Mouse (Mus musculus) MEL (cell line): ENCODE measurements around the gene Cela3b. TPM values are rescaled to one million over a fixed set of nuclear protein-coding genes. Genes with fewer than 3 reads are reported as not detected.
A peak's percentile ranks its signal among the peaks of the same experiment; 100 is the strongest.

Experiments
- DNase-seq: peaks from one replicate; pipeline ENCODE4 v3.0.0; 2011; ENCODE audit warnings: low read depth, low spot score
- H3K27ac ChIP-seq: 2 replicates; pipeline ENCODE4 v1.5.1; 2012; ENCODE audit warnings: low read depth, mild to moderate bottlenecking, control low read depth, low read length, moderate library complexity; ENCODE audit not compliant: control insufficient read depth
- H3K27me3 ChIP-seq, 2 experiments: fragments of 150-350 bp in 1 of 2; sonication (generic) in 1 of 2; 2 replicates each; pipeline ENCODE4 v1.6.1; 2012; ENCODE audit warnings: low read length in 2 of 2, mild to moderate bottlenecking in 2 of 2, improper control_type of control experiment in 1 of 2, moderate library complexity in 1 of 2; ENCODE audit not compliant: insufficient read depth in 2 of 2, control insufficient read depth in 1 of 2
- H3K36me3 ChIP-seq, 2 experiments: 2 replicates each; pipeline ENCODE4 v1.6.1; 2012 to 2014; ENCODE audit warnings: low read length in 2 of 2, improper control_type of control experiment in 1 of 2, inconsistent platforms in 1 of 2, mild to moderate bottlenecking in 1 of 2; ENCODE audit not compliant: insufficient read depth in 2 of 2, control insufficient read depth in 1 of 2
- H3K4me1 ChIP-seq, 2 experiments: fragments of 150-350 bp in 1 of 2; sonication (generic) in 1 of 2; 2 replicates each; pipeline ENCODE4 v1.6.1; 2012; ENCODE audit warnings: low read length in 2 of 2, improper control_type of control experiment in 1 of 2, mild to moderate bottlenecking in 1 of 2; ENCODE audit not compliant: insufficient read depth in 2 of 2, control insufficient read depth in 1 of 2
- H3K4me3 ChIP-seq, 2 experiments: fragments of 150-350 bp in 1 of 2; sonication (generic) in 1 of 2; 2 replicates each; pipeline ENCODE4 v1.5.1; 2012; ENCODE audit warnings: low read depth in 2 of 2, low read length in 2 of 2, mild to moderate bottlenecking in 2 of 2, moderate library complexity in 2 of 2, control low read depth in 1 of 2, improper control_type of control experiment in 1 of 2; ENCODE audit not compliant: control insufficient read depth in 1 of 2, insufficient read depth in 1 of 2
- H3K79me2 ChIP-seq: 2 replicates; pipeline ENCODE4 v1.6.1; 2012; ENCODE audit warnings: mild to moderate bottlenecking, low read length, moderate library complexity; ENCODE audit not compliant: control insufficient read depth, poor library complexity, insufficient read depth
- H3K9ac ChIP-seq: 2 replicates; pipeline ENCODE4 v1.6.1; 2012; ENCODE audit warnings: low read depth, mild to moderate bottlenecking, control low read depth, low read length, moderate library complexity; ENCODE audit not compliant: control insufficient read depth, poor library complexity, severe bottlenecking
- H3K9me3 ChIP-seq: fragments of 150-350 bp; sonication (generic); replicated peaks from 2 replicates; pipeline ENCODE4 v1.6.1; 2012; ENCODE audit warnings: mild to moderate bottlenecking, low read length, improper control_type of control experiment, moderate library complexity; ENCODE audit not compliant: insufficient read depth
- BHLHE40 ChIP-seq: IDR thresholded peaks from 2 replicates; pipeline ENCODE4 v1.6.1; 2012; ENCODE audit warnings: low read depth, mild to moderate bottlenecking, inconsistent platforms, low read length, improper control_type of control experiment, borderline replicate concordance
- CHD1 ChIP-seq: IDR thresholded peaks from 2 replicates; pipeline ENCODE4 v1.6.1; 2012; ENCODE audit warnings: low read depth, mild to moderate bottlenecking, inconsistent platforms, low read length, improper control_type of control experiment
- CTCF ChIP-seq, 3 experiments: IDR thresholded peaks in 2 of 3; conservative IDR thresholded peaks in 1 of 3; 2 replicates each; pipeline ENCODE4 v1.5.1; 2011 to 2012; ENCODE audit warnings: low read length in 3 of 3, low read depth in 2 of 3, mild to moderate bottlenecking in 2 of 3, improper control_type of control experiment in 1 of 3, inconsistent platforms in 1 of 3, mixed read lengths in 1 of 3, moderate library complexity in 1 of 3; ENCODE audit not compliant: control insufficient read depth in 1 of 3, insufficient read depth in 1 of 3, poor library complexity in 1 of 3, severe bottlenecking in 1 of 3
- E2F4 ChIP-seq: IDR thresholded peaks from 2 replicates; pipeline ENCODE4 v1.6.1; 2011; ENCODE audit warnings: low read depth, low read length, improper control_type of control experiment, borderline replicate concordance
- ELF1 ChIP-seq: IDR thresholded peaks from 2 replicates; pipeline ENCODE4 v1.6.1; 2014; ENCODE audit warnings: low read depth, mild to moderate bottlenecking, inconsistent platforms, low read length, improper control_type of control experiment, moderate library complexity
- EP300 ChIP-seq, 2 experiments: IDR thresholded peaks; 2 replicates each; pipeline ENCODE4 v1.6.1; 2011; ENCODE audit warnings: improper control_type of control experiment in 2 of 2, low read length in 2 of 2, low read depth in 1 of 2, mild to moderate bottlenecking in 1 of 2
- GABPA ChIP-seq: IDR thresholded peaks from 2 replicates; pipeline ENCODE4 v1.6.1; 2012; ENCODE audit warnings: low read depth, mild to moderate bottlenecking, inconsistent platforms, low read length, improper control_type of control experiment, moderate library complexity
- GATA1 ChIP-seq: IDR thresholded peaks from 2 replicates; pipeline ENCODE4 v1.6.1; 2011; ENCODE audit warnings: low read depth, low read length, improper control_type of control experiment
- HCFC1 ChIP-seq: IDR thresholded peaks from 2 replicates; pipeline ENCODE4 v1.6.1; 2012; ENCODE audit warnings: low read depth, mild to moderate bottlenecking, inconsistent platforms, low read length, improper control_type of control experiment, moderate library complexity
- JUND ChIP-seq: IDR thresholded peaks from 2 replicates; pipeline ENCODE4 v1.6.1; 2011; ENCODE audit warnings: low read depth, mild to moderate bottlenecking, improper control_type of control experiment, low read length
- KAT2A ChIP-seq: conservative IDR thresholded peaks from 2 replicates; pipeline ENCODE4 v1.6.1; 2012; ENCODE audit warnings: low read depth, low read length, improper control_type of control experiment, inconsistent platforms
- MAZ ChIP-seq: IDR thresholded peaks from 2 replicates; pipeline ENCODE4 v1.6.1; 2012; ENCODE audit warnings: low read depth, mild to moderate bottlenecking, inconsistent platforms, low read length, improper control_type of control experiment
- MEF2A ChIP-seq: IDR thresholded peaks from 2 replicates; pipeline ENCODE4 v1.6.1; 2014; ENCODE audit warnings: low read depth, mild to moderate bottlenecking, inconsistent platforms, low read length, improper control_type of control experiment; ENCODE audit not compliant: poor library complexity, insufficient replicate concordance, severe bottlenecking; ENCODE audit errors: extremely low read depth
- MXI1 ChIP-seq: IDR thresholded peaks from 2 replicates; pipeline ENCODE4 v1.6.1; 2011; ENCODE audit warnings: mild to moderate bottlenecking, low read depth, low read length, improper control_type of control experiment
- MYB ChIP-seq: IDR thresholded peaks from 2 replicates; pipeline ENCODE4 v1.6.1; 2011; ENCODE audit warnings: mild to moderate bottlenecking, low read depth, low read length, improper control_type of control experiment
- MYC ChIP-seq: IDR thresholded peaks from 2 replicates; pipeline ENCODE4 v1.6.1; 2011; ENCODE audit warnings: low read depth, mild to moderate bottlenecking, low read length, improper control_type of control experiment, moderate library complexity
- NELFE ChIP-seq: IDR thresholded peaks from 2 replicates; pipeline ENCODE4 v1.6.1; 2011; ENCODE audit warnings: low read depth, low read length, improper control_type of control experiment
- NRF1 ChIP-seq: IDR thresholded peaks from 2 replicates; pipeline ENCODE4 v1.6.1; 2014; ENCODE audit warnings: low read depth, mild to moderate bottlenecking, inconsistent platforms, low read length, improper control_type of control experiment, moderate library complexity; ENCODE audit not compliant: poor library complexity, insufficient read depth, severe bottlenecking
- POLR2A ChIP-seq, 2 experiments: IDR thresholded peaks; 2 replicates each; pipeline ENCODE4 v1.6.1; 2011 to 2012; ENCODE audit warnings: low read length in 2 of 2, mild to moderate bottlenecking in 2 of 2, control low read depth in 1 of 2, improper control_type of control experiment in 1 of 2, low read depth in 1 of 2, moderate library complexity in 1 of 2; ENCODE audit not compliant: control insufficient read depth in 1 of 2, insufficient read depth in 1 of 2, poor library complexity in 1 of 2
- POLR2AphosphoS2 ChIP-seq: IDR thresholded peaks from 2 replicates; pipeline ENCODE4 v1.6.1; 2011; ENCODE audit warnings: low read length, improper control_type of control experiment
- POLR2AphosphoS5 ChIP-seq: IDR thresholded peaks from 2 replicates; pipeline ENCODE4 v1.6.1; 2012; ENCODE audit warnings: low read depth, borderline replicate concordance, mild to moderate bottlenecking, inconsistent platforms, low read length, moderate library complexity, mixed read lengths
- RAD21 ChIP-seq: IDR thresholded peaks from 2 replicates; pipeline ENCODE4 v1.6.1; 2011; ENCODE audit warnings: mild to moderate bottlenecking, low read depth, low read length, improper control_type of control experiment
- SIN3A ChIP-seq: IDR thresholded peaks from 2 replicates; pipeline ENCODE4 v1.6.1; 2012; ENCODE audit warnings: low read length, improper control_type of control experiment, inconsistent platforms
- TAL1 ChIP-seq: IDR thresholded peaks from 2 replicates; pipeline ENCODE4 v1.6.1; 2012; ENCODE audit warnings: mild to moderate bottlenecking, inconsistent platforms, low read length, moderate library complexity, mixed read lengths
- TBP ChIP-seq: IDR thresholded peaks from 2 replicates; pipeline ENCODE4 v1.8.0; 2011; ENCODE audit warnings: low read depth, low read length, improper control_type of control experiment
- USF1 ChIP-seq: IDR thresholded peaks from 2 replicates; pipeline ENCODE4 v1.6.1; 2014; ENCODE audit warnings: low read depth, mild to moderate bottlenecking, inconsistent platforms, low read length, improper control_type of control experiment, moderate library complexity
- ZC3H11A ChIP-seq: IDR thresholded peaks from 2 replicates; pipeline ENCODE4 v1.6.1; 2012; ENCODE audit warnings: low read depth, mild to moderate bottlenecking, inconsistent platforms, low read length, improper control_type of control experiment
- ZMIZ1 ChIP-seq: IDR thresholded peaks from 2 replicates; pipeline ENCODE4 v1.6.1; 2012; ENCODE audit warnings: low read depth, mild to moderate bottlenecking, inconsistent platforms, low read length, improper control_type of control experiment, moderate library complexity
- ZNF384 ChIP-seq: IDR thresholded peaks from 2 replicates; pipeline ENCODE4 v1.6.1; 2012; ENCODE audit warnings: low read depth, mild to moderate bottlenecking, inconsistent platforms, low read length, improper control_type of control experiment
- polyA plus RNA-seq, 2 experiments: library from polyadenylated mRNA; stranded (reverse) in 1 of 2; unstranded in 1 of 2; fragments of >175 nt in 1 of 2; fragments of >200 nt in 1 of 2; gene quantifications; 2 replicates each; pipeline versions ENCODE4 v1.2.1 to v1.2.4; 2012; ENCODE audit warnings: low replicate concordance in 2 of 2, low read depth in 1 of 2; ENCODE audit not compliant: insufficient read length in 2 of 2, insufficient read depth in 1 of 2, missing spikeins in 1 of 2
- total RNA-seq: library from RNA; depleted of rRNA; stranded (reverse); fragments of 300-350 nt; gene quantifications from 2 replicates; pipeline ENCODE4 v1.2.3, GENCODE M21; 2012

The Cela3b gene
- total and polyA plus RNA-seq, 3 experiments: not detected

DNA sequence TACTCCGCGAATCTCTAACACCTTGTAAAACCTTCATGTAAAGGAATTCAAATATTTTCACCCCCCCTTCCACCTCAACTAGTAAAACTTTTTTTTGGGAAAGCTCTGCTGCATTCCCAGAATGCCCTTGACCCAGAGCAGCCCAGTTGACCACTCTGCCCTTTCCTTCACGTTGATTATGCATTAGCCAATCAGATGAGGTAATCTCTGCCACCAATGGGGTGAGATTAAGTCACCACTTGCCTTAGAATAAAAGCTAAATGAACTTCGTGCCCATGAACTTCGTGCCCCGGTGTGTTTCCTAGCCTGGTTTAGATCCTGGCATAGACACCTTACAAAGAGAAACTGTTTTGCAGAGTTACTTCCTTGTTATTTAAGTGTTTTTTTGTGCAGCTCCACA lies 41.4 kb downstream of the Cela3b start:
- TF ChIP-seq POLR2A (IDR thresholded peaks at IDR 0.05; ENCODE audit: control insufficient read depth in 1 of 2, insufficient read depth in 1 of 2, low read depth in 1 of 2, low read length in 2 of 2, poor library complexity in 1 of 2) (no peak), MAZ (no peak), JUND (no peak), CHD1 (no peak), BHLHE40 (no peak), KAT2A (no peak), GATA1 (no peak), GABPA (no peak)
- peaks cover 11% of the 10 kb centered on the region; the same call in 1 of the 2 replicates for H3K79me2 ChIP-seq
- no peak overlapping the region for H3K27ac ChIP-seq
- peak overlapping the region; percentile 75 to 87 for H3K4me3 ChIP-seq
- no peaks in the 10 kb centered on the region; a peak in 1 of 4 replicates for H3K4me1 ChIP-seq
- H3K36me3 ChIP-seq: peaks cover 0 to 4% of the 10 kb centered on the region in 2 experiments; a peak in 1 of 4 replicates
- H3K9me3 ChIP-seq: no peaks in the 10 kb centered on the region
- no peaks in the 10 kb centered on the region for H3K27me3 ChIP-seq
- peak overlapping the region; percentile 88 for H3K9ac ChIP-seq
- DNase-seq: peak; percentile 45

DNA sequence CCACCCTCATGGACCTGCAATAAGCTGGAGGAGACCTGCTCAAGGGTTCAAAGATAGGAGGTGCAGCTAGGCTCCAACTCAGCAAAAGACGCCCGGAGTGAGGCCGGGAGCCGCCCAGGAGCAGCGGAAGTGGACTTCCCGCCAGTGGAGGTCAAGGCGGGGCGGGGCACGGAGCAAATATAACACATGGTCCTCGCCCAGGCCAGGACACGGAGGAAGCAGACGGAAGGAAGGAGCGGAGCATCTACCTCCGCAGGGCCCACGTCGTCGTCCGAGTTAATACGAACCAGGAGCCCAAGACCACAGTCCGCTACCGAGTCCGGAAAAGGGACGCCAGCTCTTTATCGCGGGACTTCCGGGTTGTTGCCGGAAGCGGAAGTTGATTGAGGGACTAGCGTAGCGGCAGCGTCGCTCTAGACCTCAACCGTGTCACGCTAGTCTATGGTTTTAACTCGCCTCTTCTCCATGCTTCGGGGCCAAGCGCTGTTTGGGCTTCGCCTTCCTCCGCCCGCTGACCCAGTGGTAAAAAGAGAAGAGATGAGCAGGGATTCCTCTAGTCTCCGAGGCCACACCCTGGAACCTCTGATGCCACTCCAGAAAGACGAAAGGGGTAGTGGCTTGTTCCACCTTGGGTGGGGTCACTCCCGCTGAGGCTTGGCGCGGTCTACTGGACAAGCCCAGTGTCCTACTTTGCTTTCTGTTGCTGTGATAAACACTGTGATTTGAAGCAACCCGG lies 42.1 kb downstream of the Cela3b start:
- Histone ChIP-seq H3K4me1 (no peaks in the 10 kb centered on the region; a peak in 1 of 4 replicates), H3K79me2 (peaks cover 11% of the 10 kb centered on the region; the same call in 1 of the 2 replicates), H3K9ac (peak overlapping the region; percentile 88), H3K36me3 (peaks cover 0 to 4% of the 10 kb centered on the region in 2 experiments; a peak in 1 of 4 replicates), H3K27ac (peak overlapping the region; percentile 93), H3K27me3 (no peaks in the 10 kb centered on the region), H3K9me3 (no peaks in the 10 kb centered on the region), H3K4me3 (peak overlapping the region; percentile 75 to 87)
- DNase-seq: peak; percentile 95
- TF ChIP-seq USF1 (no peak), CHD1 (no peak), CTCF (IDR thresholded peaks at IDR 0.05 in 2 of 3, conservative IDR thresholded peaks at IDR 0.05 in 1 of 3; ENCODE audit: control insufficient read depth in 1 of 3, insufficient read depth in 1 of 3, low read depth in 2 of 3, low read length in 3 of 3, poor library complexity in 1 of 3, severe bottlenecking in 1 of 3) (no peak), SIN3A (peak; percentile 93), ZMIZ1 (peak; percentile 76), MAZ (no peak), ELF1 (peak; percentile 95), RAD21 (no peak), ZC3H11A (no peak), ZNF384 (no peak), MXI1 (peak; percentile 83; the same call in 1 of the 2 replicates), MYC (peak; percentile 83), HCFC1 (peak; percentile 91), JUND (no peak), GATA1 (peak; percentile 55; the same call in 1 of the 2 replicates), MYB (no peak), TAL1 (no peak), E2F4 (no peak; the same call in 1 of the 2 replicates), POLR2AphosphoS2 (no peak), POLR2AphosphoS5 (no peak; the same call in 1 of the 2 replicates), TBP (peak; percentile 91), MEF2A (no peak), EP300 (IDR thresholded peaks at IDR 0.05; ENCODE audit: low read depth in 1 of 2, low read length in 2 of 2) (0 out of 4 replicates have a peak, but pooled peaks of 1 of the 2 experiments have one; percentile 26), KAT2A (peak; percentile 57; the same call in 1 of the 2 replicates), NRF1 (no peak), NELFE (no peak; the same call in none of the 2 replicates)
